Mouse (Mus musculus) limb, embryonic 14.5 days (tissue): ENCODE results near the gene Slc1a7. TPM values are rescaled to one million over a fixed set of nuclear protein-coding genes. Genes with fewer than 3 reads are reported as not detected.

Experiments
- ATAC-seq: fragments of 200-750 bp; cut with Nextera tagmentation; 2 replicates; pipeline ENCODE4 v1.8.0; 2017; ENCODE audit warnings: low read depth, moderate number of reproducible peaks, moderate TSS enrichment; ENCODE audit not compliant: low FRiP score
- DNase-seq: peaks from one replicate; pipeline ENCODE4 v3.0.0-alpha.2; 2015; ENCODE audit warnings: low spot score
- H3K27ac ChIP-seq: fragments of 300-500 bp; sonication (generic); replicated peaks from 2 replicates; pipeline ENCODE4 v1.5.1; 2014; ENCODE audit warnings: low read depth, mild to moderate bottlenecking, low read length, moderate library complexity, mixed read lengths
- H3K27me3 ChIP-seq: fragments of 300-500 bp; sonication (generic); 2 replicates; pipeline ENCODE4 v1.6.1; 2014; ENCODE audit warnings: low read length, mixed read lengths; ENCODE audit not compliant: control insufficient read depth, insufficient read depth
- H3K36me3 ChIP-seq: fragments of 300-500 bp; sonication (generic); 2 replicates; pipeline ENCODE4 v1.6.1; 2014; ENCODE audit warnings: mild to moderate bottlenecking, low read length, moderate library complexity, mixed read lengths; ENCODE audit not compliant: control insufficient read depth, insufficient read depth
- H3K4me1 ChIP-seq: fragments of 300-500 bp; sonication (generic); 2 replicates; pipeline ENCODE4 v1.6.1; 2014; ENCODE audit warnings: antibody characterized with exemption, low read length, mixed read lengths; ENCODE audit not compliant: control insufficient read depth, insufficient read depth
- H3K4me2 ChIP-seq: fragments of 300-500 bp; sonication (generic); replicated peaks from 2 replicates; pipeline ENCODE4 v1.6.1; 2014; ENCODE audit warnings: low read depth, mild to moderate bottlenecking, low read length, moderate library complexity; ENCODE audit not compliant: severe bottlenecking
- H3K4me3 ChIP-seq: fragments of 300-500 bp; sonication (generic); replicated peaks from 2 replicates; pipeline ENCODE4 v1.5.1; 2014; ENCODE audit warnings: low read length
- H3K9ac ChIP-seq: fragments of 300-500 bp; sonication (generic); 2 replicates; pipeline ENCODE4 v1.6.1; 2014; ENCODE audit warnings: mild to moderate bottlenecking, low read depth, low read length, moderate library complexity; ENCODE audit not compliant: severe bottlenecking
- H3K9me3 ChIP-seq: fragments of 300-500 bp; sonication (generic); 2 replicates; pipeline ENCODE4 v1.6.1; 2016; ENCODE audit warnings: low read length; ENCODE audit not compliant: control insufficient read depth
- POLR2A ChIP-seq: fragments of 200-500 bp; IDR thresholded peaks from 2 replicates; pipeline ENCODE4 v1.8.0; 2012; ENCODE audit warnings: inconsistent platforms, mild to moderate bottlenecking, moderate library complexity, borderline replicate concordance; ENCODE audit not compliant: insufficient read depth, insufficient read length; ENCODE audit errors: extremely low read depth
- WGBS: fragments of 180-500 bp; shearing (Covaris S2); extraction: QIAGEN DNeasy Blood & Tissue Kit; methylation state at CpG from one replicate; pipeline ENCODE4 v1.1.7; 2014; 5-methylcytosine and 5-hydroxymethylcytosine counted together
- polyA plus RNA-seq, 2 experiments: library from polyadenylated mRNA; depleted of rRNA in 1 of 2; stranded (reverse) in 1 of 2; unstranded in 1 of 2; fragments of >200 nt; fragmentation: Nextera tagmentation in 1 of 2; extraction: Ambion mirVana in 1 of 2; gene quantifications; 2 replicates each; pipeline versions ENCODE4 v1.2.1 to v1.2.3; 2012 to 2014

Slc1a7 gene
- polyA plus RNA-seq, 2 experiments: 0.16 TPM; not detected in 1

GRCm38 (mm10) chr4:107969781-107970180, 1.6 kb downstream of the Slc1a7 start:
- H3K4me3 ChIP-seq: no peak overlapping the region
- no peaks in the 10 kb centered on the region for H3K9me3 ChIP-seq
- no peaks in the 10 kb centered on the region for H3K27me3 ChIP-seq
- no peak overlapping the region for H3K4me2 ChIP-seq
- H3K9ac ChIP-seq: no peak overlapping the region
- H3K36me3 ChIP-seq: no peaks in the 10 kb centered on the region
- H3K27ac ChIP-seq: no peak overlapping the region
- TF ChIP-seq POLR2A: no peak
- ATAC-seq (no peak), DNase-seq (no peak)
- H3K4me1 ChIP-seq: no peaks in the 10 kb centered on the region

DNA sequence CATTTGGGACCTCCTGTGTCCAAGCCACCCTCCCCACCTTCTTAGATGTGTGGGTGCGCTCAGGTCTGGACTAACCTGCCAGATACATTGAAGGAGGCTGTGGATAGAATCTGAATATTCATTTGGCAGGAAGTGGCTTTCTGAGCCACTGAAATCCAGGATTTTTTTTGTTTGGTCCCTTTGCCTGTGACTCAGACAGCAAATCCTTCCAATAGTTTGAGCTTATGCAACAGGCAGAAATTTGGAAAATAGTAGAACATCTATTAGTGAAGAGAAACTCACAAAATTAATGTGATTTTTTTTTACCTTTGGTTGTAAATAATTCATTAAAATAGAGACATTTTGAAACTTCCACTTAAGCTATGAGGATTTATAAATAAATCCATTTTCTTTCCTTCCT, 3.0 kb downstream of the Slc1a7 start:
- Histone ChIP-seq H3K4me1 (no peaks in the 10 kb centered on the region), H3K4me3 (no peak overlapping the region), H3K9ac (no peak overlapping the region), H3K9me3 (no peaks in the 10 kb centered on the region), H3K4me2 (no peak overlapping the region), H3K27ac (no peak overlapping the region), H3K27me3 (no peaks in the 10 kb centered on the region), H3K36me3 (no peaks in the 10 kb centered on the region)
- ATAC-seq (no peak), DNase-seq (no peak)
- 89% methylated on average over 1 of the region's 1 CpGs for whole genome bisulfite sequencing
- no peak for TF ChIP-seq POLR2A

DNA sequence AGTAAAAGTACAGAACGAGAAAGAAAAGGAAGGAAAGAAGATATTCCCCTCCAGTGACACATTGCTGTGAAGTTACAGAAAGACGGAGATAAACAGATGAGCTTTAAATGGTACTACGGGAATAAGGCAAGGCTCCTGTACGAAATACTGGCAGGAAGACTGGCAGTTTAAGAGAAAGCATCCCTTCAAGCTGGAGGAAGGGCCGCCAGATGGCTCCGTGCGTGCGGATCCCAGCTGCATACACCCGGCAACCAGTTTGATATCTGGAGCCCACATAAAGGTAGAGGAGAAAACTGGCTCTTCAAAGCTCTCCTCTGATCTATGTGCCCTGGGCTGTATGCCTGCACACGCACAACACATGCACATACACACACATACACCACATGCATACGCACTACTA, 6.4 kb downstream of the Slc1a7 start:
- no peak for TF ChIP-seq POLR2A
- Histone ChIP-seq H3K9me3 (no peaks in the 10 kb centered on the region), H3K4me3 (no peak overlapping the region), H3K9ac (no peak overlapping the region), H3K36me3 (no peaks in the 10 kb centered on the region), H3K4me2 (no peak overlapping the region), H3K4me1 (no peaks in the 10 kb centered on the region), H3K27me3 (no peaks in the 10 kb centered on the region), H3K27ac (no peak overlapping the region)
- DNase-seq: no peak
- 45% methylated on average over 11 of the region's 11 CpGs for WGBS
- ATAC-seq: no peak

DNA sequence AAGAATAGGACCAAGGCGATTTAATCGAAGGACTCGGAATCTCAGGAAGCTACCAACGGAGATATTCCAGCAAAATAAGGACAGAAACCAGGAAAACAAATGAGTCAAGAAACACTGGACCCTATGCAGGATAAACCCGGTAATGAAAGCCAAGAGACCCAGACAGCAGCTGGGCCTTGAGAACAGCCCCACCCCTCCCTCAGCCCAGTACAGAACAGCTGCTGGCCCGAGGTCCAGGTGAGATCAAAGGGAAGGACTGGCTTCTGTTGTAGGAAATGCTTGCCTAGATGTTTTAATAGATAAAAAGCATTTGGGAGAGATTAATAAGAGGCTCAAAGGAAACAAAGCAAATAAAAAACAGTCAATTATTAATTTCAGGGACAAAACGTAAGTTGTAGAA, 6.9 kb downstream of the Slc1a7 start:
- Histone ChIP-seq H3K36me3 (no peaks in the 10 kb centered on the region), H3K9ac (no peak overlapping the region), H3K27me3 (no peaks in the 10 kb centered on the region), H3K4me3 (no peak overlapping the region), H3K4me2 (no peak overlapping the region), H3K9me3 (no peaks in the 10 kb centered on the region), H3K27ac (no peak overlapping the region), H3K4me1 (no peaks in the 10 kb centered on the region)
- no peak for TF ChIP-seq POLR2A
- ATAC-seq (no peak), DNase-seq (no peak)
- WGBS: 51% methylated on average over 7 of the region's 7 CpGs

GRCm38 (mm10) chr4:107977593-107977992, 9.5 kb downstream of the Slc1a7 start:
- H3K9ac ChIP-seq: no peak overlapping the region
- H3K4me2 ChIP-seq: no peak overlapping the region
- TF ChIP-seq POLR2A: no peak
- H3K36me3 ChIP-seq: no peaks in the 10 kb centered on the region
- WGBS: 52% methylated on average over 4 of the region's 4 CpGs
- H3K4me3 ChIP-seq: no peak overlapping the region
- DNase-seq (no peak), ATAC-seq (no peak)
- H3K9me3 ChIP-seq: no peaks in the 10 kb centered on the region
- H3K27ac ChIP-seq: no peak overlapping the region
- no peaks in the 10 kb centered on the region for H3K4me1 ChIP-seq
- H3K27me3 ChIP-seq: no peaks in the 10 kb centered on the region

DNA sequence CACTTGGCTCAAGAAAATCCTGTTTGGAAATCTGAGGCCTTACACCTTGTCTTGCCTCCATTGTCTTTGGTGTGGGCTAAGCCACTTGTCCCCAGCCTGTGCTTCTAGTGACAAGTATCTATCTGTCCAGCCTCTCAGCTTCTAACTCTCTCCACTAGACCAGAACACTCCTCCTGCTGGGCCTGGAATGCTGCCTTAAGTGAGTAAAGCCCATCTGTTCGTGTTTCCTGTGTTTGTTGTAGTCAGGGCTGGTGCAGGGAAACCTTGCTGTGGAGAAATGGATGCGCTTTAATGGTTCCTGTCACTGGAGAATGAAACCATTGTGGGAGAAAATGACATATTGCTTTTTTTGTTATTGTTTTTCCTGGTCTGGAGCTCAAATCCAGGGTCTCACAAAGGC, 11.4 kb downstream of the Slc1a7 start:
- H3K9ac ChIP-seq: no peak overlapping the region
- no peak overlapping the region for H3K4me2 ChIP-seq
- H3K27ac ChIP-seq: no peak overlapping the region
- no peak for TF ChIP-seq POLR2A
- H3K9me3 ChIP-seq: no peaks in the 10 kb centered on the region
- no peaks in the 10 kb centered on the region for H3K36me3 ChIP-seq
- H3K4me3 ChIP-seq: no peak overlapping the region
- whole genome bisulfite sequencing: 31% methylated on average over 2 of the region's 2 CpGs
- DNase-seq: no peak
- ATAC-seq: no peak
- H3K27me3 ChIP-seq: no peaks in the 10 kb centered on the region
- peaks cover 9% of the 10 kb centered on the region for H3K4me1 ChIP-seq
